Mouse (Mus musculus) embryonic facial prominence, embryonic 14.5 days (tissue): ENCODE results near the gene Nt5c. TPM values are rescaled to one million over a fixed set of nuclear protein-coding genes. Genes with fewer than 3 reads are reported as not detected.
A peak's percentile ranks its signal among the peaks of the same experiment; 100 is the strongest.
"Not testable (repeated sequence)": the region's sequence is repeated elsewhere in the genome, so short reads cannot be mapped to it uniquely, and the experiment has no call there.

ENCODE experiments used
- ATAC-seq: fragments of 200-750 bp; cut with Nextera tagmentation; 2 replicates; pipeline ENCODE4 v1.8.0; 2017; ENCODE audit warnings: low read depth, moderate number of reproducible peaks, moderate TSS enrichment
- DNase-seq: peaks from one replicate; pipeline ENCODE4 v3.0.0-alpha.2; 2015; ENCODE audit warnings: low spot score
- H3K27ac ChIP-seq: fragments of 300-500 bp; sonication (generic); replicated peaks from 2 replicates; pipeline ENCODE4 v1.5.1; 2014; ENCODE audit warnings: low read depth, mild to moderate bottlenecking, low read length, moderate library complexity
- H3K27me3 ChIP-seq: fragments of 300-500 bp; sonication (generic); replicated peaks from 2 replicates; pipeline ENCODE4 v1.6.1; 2014; ENCODE audit warnings: low read length; ENCODE audit not compliant: control insufficient read depth, insufficient read depth
- H3K36me3 ChIP-seq: fragments of 300-500 bp; sonication (generic); 2 replicates; pipeline ENCODE4 v1.6.1; 2014; ENCODE audit warnings: low read length, mixed read lengths; ENCODE audit not compliant: control insufficient read depth, insufficient read depth
- H3K4me1 ChIP-seq: fragments of 300-500 bp; sonication (generic); 2 replicates; pipeline ENCODE4 v1.6.1; 2014; ENCODE audit warnings: antibody characterized with exemption, low read length; ENCODE audit not compliant: control insufficient read depth, insufficient read depth
- H3K4me2 ChIP-seq: fragments of 300-500 bp; sonication (generic); 2 replicates; pipeline ENCODE4 v1.6.1; 2014; ENCODE audit warnings: low read depth, mild to moderate bottlenecking, low read length, moderate library complexity, mixed read lengths
- H3K4me3 ChIP-seq: fragments of 300-500 bp; sonication (generic); 2 replicates; pipeline ENCODE4 v1.5.1; 2014; ENCODE audit warnings: low read depth, mild to moderate bottlenecking, low read length
- H3K9ac ChIP-seq: fragments of 300-500 bp; sonication (generic); 2 replicates; pipeline ENCODE4 v1.6.1; 2014; ENCODE audit warnings: low read depth, mild to moderate bottlenecking, low read length, moderate library complexity, mixed read lengths
- H3K9me3 ChIP-seq: fragments of 300-500 bp; sonication (generic); 2 replicates; pipeline ENCODE4 v1.6.1; 2016; ENCODE audit warnings: low read length; ENCODE audit not compliant: control insufficient read depth
- WGBS: fragments of 180-500 bp; shearing (Covaris S2); extraction: QIAGEN DNeasy Blood & Tissue Kit; methylation state at CpG from one replicate; pipeline ENCODE4 v1.1.7; 2014; 5-methylcytosine and 5-hydroxymethylcytosine counted together
- polyA plus RNA-seq: library from polyadenylated mRNA; unstranded; fragments of >200 nt; fragmentation: Nextera tagmentation; extraction: Ambion mirVana; gene quantifications from 2 replicates; pipeline ENCODE4 v1.2.1, GENCODE M21; 2014

The Nt5c gene
- polyA plus RNA-seq, 1 experiment from 2014 or later = 74.8 TPM

DNA sequence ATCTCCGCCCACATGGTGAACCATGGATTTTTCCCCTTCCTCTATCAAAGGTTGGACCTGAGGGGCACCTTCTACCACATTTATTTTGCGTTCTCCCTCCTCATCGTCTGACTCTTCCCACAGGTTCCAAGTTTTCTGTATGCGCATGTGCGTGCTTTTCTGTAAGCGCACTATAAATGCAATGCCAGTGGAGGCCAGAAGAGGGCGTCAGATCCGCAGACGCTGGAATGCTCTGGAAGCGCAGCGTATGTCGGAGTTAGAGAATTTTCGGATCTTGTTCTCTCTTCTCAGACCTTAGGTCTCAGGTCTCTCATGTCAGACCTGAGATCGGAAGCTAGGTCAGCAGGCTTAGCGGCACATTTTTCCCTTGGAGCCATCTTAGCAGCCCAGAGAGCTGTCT is 36.0 kb downstream of the Nt5c start:
- no peaks in the 10 kb centered on the region for H3K9me3 ChIP-seq
- 90% methylated on average over 15 of the region's 15 CpGs for WGBS
- H3K27me3 ChIP-seq = no peaks in the 10 kb centered on the region
- H3K4me2 ChIP-seq = no peak overlapping the region
- no peaks in the 10 kb centered on the region for H3K36me3 ChIP-seq
- H3K4me1 ChIP-seq = no peaks in the 10 kb centered on the region
- H3K27ac ChIP-seq = no peak overlapping the region
- DNase-seq (no peak), ATAC-seq (no peak)
- no peak overlapping the region for H3K4me3 ChIP-seq
- H3K9ac ChIP-seq = no peak overlapping the region

DNA sequence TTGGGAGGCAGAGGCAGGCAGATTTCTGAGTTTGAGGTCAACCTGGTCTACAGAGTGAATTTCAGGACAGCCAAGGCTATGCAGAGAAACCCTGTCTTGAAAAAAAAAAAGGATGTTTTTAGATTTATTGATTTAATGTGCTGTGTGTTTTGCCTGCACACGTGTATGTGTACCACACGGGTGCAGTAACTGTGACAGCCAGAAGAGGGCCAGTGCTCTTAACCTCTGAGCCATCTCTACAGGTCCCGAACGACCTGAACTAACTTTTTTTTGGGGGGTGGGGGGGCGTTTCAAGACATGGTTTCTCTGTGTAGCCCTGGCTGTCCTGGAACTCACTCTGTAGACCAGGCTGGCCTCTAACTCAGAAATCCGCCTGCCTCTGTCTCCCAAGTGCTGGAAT is 36.8 kb downstream of the Nt5c start:
- H3K4me2 ChIP-seq, H3K27me3 ChIP-seq, H3K9ac ChIP-seq, H3K4me3 ChIP-seq, H3K9me3 ChIP-seq, ATAC-seq, H3K27ac ChIP-seq, H3K36me3 ChIP-seq, DNase-seq, H3K4me1 ChIP-seq: not testable (repeated sequence)
- WGBS = 89% methylated on average over 6 of the region's 6 CpGs

DNA sequence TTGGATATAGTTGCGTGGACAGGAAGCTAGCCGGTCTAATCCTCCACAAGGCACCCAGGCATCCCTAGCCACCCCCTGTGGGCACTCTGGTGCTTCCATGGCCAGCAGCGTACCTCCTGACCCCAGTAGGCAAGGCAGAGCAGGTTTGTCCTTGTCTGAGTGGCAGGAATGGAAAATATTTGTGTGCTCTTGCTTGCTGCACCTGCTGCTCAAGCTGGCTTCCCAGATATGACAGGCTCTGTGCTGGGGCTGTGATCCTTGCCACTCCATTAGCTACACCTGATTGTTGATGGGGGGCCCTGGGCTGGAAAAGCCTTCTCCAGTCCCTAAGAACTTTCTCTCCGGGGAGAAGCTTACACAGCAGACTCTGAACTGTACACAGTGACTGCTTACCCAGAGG is 38.4 kb downstream of the Nt5c start:
- 56% methylated on average over 4 of the region's 4 CpGs for WGBS
- H3K4me1 ChIP-seq = no peaks in the 10 kb centered on the region
- H3K9me3 ChIP-seq = no peaks in the 10 kb centered on the region
- H3K36me3 ChIP-seq = no peaks in the 10 kb centered on the region
- H3K9ac ChIP-seq = no peak overlapping the region
- no peak for DNase-seq
- no peak overlapping the region for H3K4me3 ChIP-seq
- no peak for ATAC-seq
- H3K27me3 ChIP-seq = no peaks in the 10 kb centered on the region
- H3K27ac ChIP-seq = no peak overlapping the region
- no peak overlapping the region for H3K4me2 ChIP-seq

DNA sequence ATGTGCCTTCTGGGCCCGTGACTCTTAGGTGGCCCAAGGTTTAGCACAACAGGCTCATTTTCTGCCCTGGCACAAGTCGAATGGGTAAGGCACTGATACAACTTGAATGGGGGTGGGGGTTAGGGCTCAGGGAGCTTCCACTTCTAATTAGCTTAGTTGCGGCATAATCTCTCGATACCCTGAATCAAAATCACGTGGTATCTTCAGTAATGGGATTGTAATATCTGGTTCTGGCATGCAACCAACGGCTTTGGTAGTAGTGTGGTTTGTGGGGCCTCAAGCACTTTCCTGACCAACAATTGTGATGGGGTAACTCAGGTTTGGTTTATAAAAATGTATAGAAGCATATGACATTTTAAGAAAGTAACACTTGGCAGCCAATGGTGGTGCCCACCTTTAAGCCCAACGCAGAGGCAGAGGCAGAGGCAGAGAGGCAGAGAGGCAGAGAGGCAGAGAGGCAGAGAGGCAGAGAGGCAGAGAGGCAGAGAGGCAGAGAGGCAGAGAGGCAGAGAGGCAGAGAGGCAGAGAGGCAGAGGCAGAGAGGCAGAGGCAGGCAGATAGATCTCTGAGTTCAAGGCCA is 39.3 kb downstream of the Nt5c start:
- ATAC-seq (no peak), DNase-seq (no peak)
- H3K27me3 ChIP-seq = no peaks in the 10 kb centered on the region
- WGBS = 74% methylated on average over 7 of the region's 7 CpGs
- no peak overlapping the region for H3K4me2 ChIP-seq
- H3K9me3 ChIP-seq = no peaks in the 10 kb centered on the region
- H3K4me3 ChIP-seq = no peak overlapping the region
- H3K4me1 ChIP-seq = no peaks in the 10 kb centered on the region
- no peaks in the 10 kb centered on the region for H3K36me3 ChIP-seq
- no peak overlapping the region for H3K9ac ChIP-seq
- H3K27ac ChIP-seq = no peak overlapping the region

DNA sequence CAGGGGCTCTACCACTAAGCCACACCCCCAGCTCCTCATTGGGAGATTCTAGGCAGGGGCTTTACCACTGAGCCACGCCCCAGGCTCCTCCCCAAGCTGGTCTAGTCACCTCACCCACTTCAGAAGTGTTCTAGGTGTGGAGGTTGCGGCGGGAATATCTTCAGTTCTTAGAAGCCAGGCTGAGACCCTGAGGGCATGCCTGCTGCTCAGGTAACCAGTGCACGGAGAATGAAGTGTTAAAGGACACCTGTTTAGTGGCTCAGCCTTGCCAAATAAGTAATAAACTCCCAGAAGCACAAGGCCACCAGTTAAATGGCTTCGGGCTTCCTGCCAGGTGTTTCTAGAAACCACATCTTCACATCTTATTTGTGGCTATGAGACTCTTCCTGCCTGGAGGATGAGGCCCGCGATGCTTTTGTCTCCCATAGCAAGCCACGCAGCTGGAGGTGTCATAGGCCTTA is 39.9 kb downstream of the Nt5c start:
- no peak overlapping the region for H3K27ac ChIP-seq
- H3K36me3 ChIP-seq = no peaks in the 10 kb centered on the region
- 75% methylated on average over 8 of the region's 8 CpGs for WGBS
- no peaks in the 10 kb centered on the region for H3K27me3 ChIP-seq
- H3K4me3 ChIP-seq = no peak overlapping the region
- ATAC-seq (no peak), DNase-seq (peak; percentile 27)
- H3K4me2 ChIP-seq = no peak overlapping the region
- H3K4me1 ChIP-seq = no peaks in the 10 kb centered on the region
- H3K9ac ChIP-seq = no peak overlapping the region
- no peaks in the 10 kb centered on the region for H3K9me3 ChIP-seq

DNA sequence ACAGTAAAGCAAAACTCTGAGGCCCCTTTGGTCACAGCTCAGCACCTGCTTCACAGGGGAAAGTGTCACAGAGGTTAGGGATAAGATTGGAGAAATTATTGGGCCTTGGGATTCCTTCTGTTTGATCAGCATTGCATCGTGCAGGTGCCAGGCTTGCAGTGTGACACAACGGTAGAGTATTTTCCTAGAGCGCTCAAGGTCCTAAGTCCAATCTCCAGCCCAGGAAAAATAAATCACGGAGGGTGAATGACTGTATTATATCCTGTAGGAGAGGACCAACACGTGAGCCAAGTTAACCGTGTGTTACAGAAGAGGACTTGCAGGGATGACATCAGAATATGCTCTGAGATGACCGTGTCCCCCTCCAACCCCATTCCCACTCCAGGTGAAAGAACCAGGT is 41.5 kb downstream of the Nt5c start:
- no peak overlapping the region for H3K4me2 ChIP-seq
- no peak for DNase-seq
- 89% methylated on average over 7 of the region's 7 CpGs for WGBS
- no peaks in the 10 kb centered on the region for H3K9me3 ChIP-seq
- no peak overlapping the region for H3K4me3 ChIP-seq
- no peak overlapping the region for H3K9ac ChIP-seq
- H3K27me3 ChIP-seq = no peaks in the 10 kb centered on the region
- ATAC-seq = no peak
- H3K36me3 ChIP-seq = no peaks in the 10 kb centered on the region
- no peak overlapping the region for H3K27ac ChIP-seq
- no peaks in the 10 kb centered on the region for H3K4me1 ChIP-seq

DNA sequence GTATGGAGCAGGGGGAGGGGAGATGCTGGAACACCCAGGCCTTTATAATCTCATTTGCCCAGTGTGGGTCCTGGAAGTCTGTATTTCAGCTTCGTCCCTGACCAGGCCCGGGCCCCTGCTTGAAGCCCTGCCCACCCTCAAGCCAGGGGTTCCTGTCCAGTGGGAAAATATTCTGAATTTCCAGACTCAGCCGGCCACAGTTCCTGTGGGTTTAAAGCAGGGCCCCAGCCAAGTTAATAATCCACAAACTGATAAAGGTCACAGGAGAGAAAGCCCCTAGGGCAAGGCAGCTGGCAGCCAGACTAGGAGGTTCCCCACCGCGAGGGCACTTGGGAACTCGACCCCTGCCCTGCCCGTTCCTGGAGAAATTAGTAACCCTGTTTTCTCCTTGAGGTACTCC is 42.7 kb downstream of the Nt5c start:
- 40% methylated on average over 7 of the region's 7 CpGs for WGBS
- H3K4me1 ChIP-seq = no peaks in the 10 kb centered on the region
- no peaks in the 10 kb centered on the region for H3K9me3 ChIP-seq
- DNase-seq = no peak
- H3K36me3 ChIP-seq = no peaks in the 10 kb centered on the region
- H3K27ac ChIP-seq = no peak overlapping the region
- H3K4me2 ChIP-seq = no peak overlapping the region
- no peak for ATAC-seq
- no peak overlapping the region for H3K9ac ChIP-seq
- no peak overlapping the region for H3K4me3 ChIP-seq
- H3K27me3 ChIP-seq = no peaks in the 10 kb centered on the region

DNA sequence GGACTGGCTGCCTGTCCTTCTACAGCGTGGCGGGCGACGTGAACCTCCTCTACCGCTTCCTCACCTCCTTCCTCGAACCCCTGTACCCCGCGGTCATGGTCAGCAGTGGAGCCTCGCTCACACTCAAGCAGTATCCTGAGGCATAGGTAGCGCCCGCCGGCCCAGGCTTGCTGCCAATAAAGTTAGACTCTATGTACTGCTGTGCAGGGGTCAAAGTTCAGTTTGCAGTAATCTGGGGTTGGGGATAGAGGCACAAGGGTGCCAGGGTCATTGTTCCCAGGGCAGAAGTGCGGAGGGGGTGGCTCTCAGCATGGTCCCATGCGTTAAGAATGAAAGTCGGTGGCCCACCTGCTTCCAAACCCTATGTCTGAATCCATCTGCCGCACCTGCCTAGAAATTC is 43.6 kb downstream of the Nt5c start:
- H3K27me3 ChIP-seq = no peaks in the 10 kb centered on the region
- H3K27ac ChIP-seq = no peak overlapping the region
- no peak overlapping the region for H3K4me2 ChIP-seq
- no peak overlapping the region for H3K4me3 ChIP-seq
- no peaks in the 10 kb centered on the region for H3K4me1 ChIP-seq
- 89% methylated on average over 16 of the region's 16 CpGs for WGBS
- no peak overlapping the region for H3K9ac ChIP-seq
- DNase-seq (no peak), ATAC-seq (no peak)
- no peaks in the 10 kb centered on the region for H3K9me3 ChIP-seq
- no peaks in the 10 kb centered on the region for H3K36me3 ChIP-seq

DNA sequence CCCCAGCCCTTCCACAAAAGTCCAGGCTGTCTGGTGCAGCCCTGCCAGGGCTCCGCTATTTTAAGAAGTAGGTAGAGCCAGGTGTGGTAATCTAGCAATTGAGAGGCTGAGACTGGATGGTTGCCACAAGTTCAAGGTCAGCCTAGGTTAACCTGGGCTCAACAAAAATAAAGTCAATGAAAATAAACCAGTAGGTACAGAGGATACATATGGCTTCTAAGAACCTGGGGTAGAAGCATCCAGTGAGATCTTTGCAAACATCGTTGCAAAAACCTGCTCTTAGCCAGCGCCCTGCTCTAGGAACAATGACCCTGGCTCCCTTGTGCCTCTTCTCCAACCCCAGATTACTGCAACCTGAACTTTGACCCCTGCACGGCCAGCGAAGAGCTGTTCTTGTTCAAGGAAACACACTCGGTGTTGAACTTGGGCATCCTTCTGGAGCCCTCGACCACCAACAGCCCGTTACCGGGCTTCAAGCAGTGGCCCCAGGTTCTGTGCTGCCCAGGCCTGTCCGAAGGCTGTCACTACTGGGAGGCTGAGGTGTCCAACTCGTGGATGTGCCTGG is 44.3 kb downstream of the Nt5c start:
- ATAC-seq = no peak
- no peak overlapping the region for H3K9ac ChIP-seq
- DNase-seq = no peak
- no peaks in the 10 kb centered on the region for H3K9me3 ChIP-seq
- no peaks in the 10 kb centered on the region for H3K4me1 ChIP-seq
- H3K4me3 ChIP-seq = no peak overlapping the region
- no peaks in the 10 kb centered on the region for H3K27me3 ChIP-seq
- H3K27ac ChIP-seq = no peak overlapping the region
- H3K36me3 ChIP-seq = no peaks in the 10 kb centered on the region
- no peak overlapping the region for H3K4me2 ChIP-seq
- 78% methylated on average over 11 of the region's 11 CpGs for WGBS
